Mouse (Mus musculus): ENCODE measurements around the gene Hsd17b11. TPM values are rescaled to one million over a fixed set of nuclear protein-coding genes. Genes with fewer than 3 reads are reported as not detected.

The Hsd17b11 gene
- polyA plus RNA-seq, 1 experiment from 2014 or later, result 1.3 TPM

DNA sequence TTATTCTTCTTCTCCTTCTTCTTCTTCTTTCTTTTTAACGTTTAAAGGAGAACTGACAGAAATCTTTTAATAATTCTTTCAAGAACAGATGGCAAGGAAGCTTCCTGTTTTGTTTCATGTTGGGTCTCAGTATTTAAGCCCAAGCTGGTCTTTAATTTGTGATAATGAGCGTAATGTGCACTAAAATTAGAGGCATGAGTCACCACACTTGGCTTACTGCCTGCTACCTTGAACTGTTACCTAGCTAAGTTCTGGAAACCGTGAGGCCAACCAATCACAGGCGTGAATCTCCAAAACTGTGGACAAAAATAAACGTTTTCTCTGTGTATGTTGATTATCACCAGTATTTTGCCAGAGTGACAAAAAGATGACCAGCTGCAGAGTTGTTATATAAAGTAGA, 23.0 kb downstream of the Hsd17b11 start:
- Histone ChIP-seq H3K4me1 (peaks cover 13% of the 10 kb centered on the region), H3K4me3 (no peak overlapping the region), H3K27me3 (ENCODE audit: low read depth, poor library complexity, severe bottlenecking) (peaks cover 13% of the 10 kb centered on the region; the same call in 1 of the 2 replicates), H3K36me3 (no peaks in the 10 kb centered on the region), H3K27ac (replicated peaks) (no peak overlapping the region), H3K9me3 (replicated peaks) (no peaks in the 10 kb centered on the region)
- no peak for DNase-seq (ENCODE audit: low spot score)
- 79% methylated on average over 5 of the region's 5 CpGs for WGBS

DNA sequence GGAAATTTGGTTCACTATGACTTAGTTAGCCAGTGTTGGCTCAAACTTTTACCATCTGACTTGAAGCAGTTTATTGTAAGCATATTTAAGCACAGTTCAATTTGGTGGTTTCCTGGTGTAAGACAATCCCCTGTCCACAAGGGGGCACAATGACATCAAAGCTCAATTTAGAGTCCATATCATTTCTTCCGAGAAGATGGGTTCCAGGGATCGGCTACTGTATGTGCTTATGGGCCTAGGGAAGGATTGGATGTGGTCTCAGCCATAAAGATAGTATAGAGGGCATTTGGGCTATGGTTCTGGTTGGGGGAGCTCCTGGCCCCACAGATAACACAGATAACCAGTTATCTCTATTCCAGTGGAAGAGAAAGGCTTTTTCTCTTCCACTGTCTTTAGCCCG, 26.5 kb downstream of the Hsd17b11 start:
- Histone ChIP-seq H3K4me3 (no peak overlapping the region), H3K36me3 (no peaks in the 10 kb centered on the region), H3K27me3 (ENCODE audit: low read depth, poor library complexity, severe bottlenecking) (no peaks in the 10 kb centered on the region), H3K27ac (replicated peaks) (no peak overlapping the region), H3K4me1 (no peaks in the 10 kb centered on the region), H3K9me3 (replicated peaks) (no peaks in the 10 kb centered on the region)
- 76% methylated on average over 3 of the region's 3 CpGs for WGBS
- DNase-seq (ENCODE audit: low spot score), result peak; percentile 20

DNA sequence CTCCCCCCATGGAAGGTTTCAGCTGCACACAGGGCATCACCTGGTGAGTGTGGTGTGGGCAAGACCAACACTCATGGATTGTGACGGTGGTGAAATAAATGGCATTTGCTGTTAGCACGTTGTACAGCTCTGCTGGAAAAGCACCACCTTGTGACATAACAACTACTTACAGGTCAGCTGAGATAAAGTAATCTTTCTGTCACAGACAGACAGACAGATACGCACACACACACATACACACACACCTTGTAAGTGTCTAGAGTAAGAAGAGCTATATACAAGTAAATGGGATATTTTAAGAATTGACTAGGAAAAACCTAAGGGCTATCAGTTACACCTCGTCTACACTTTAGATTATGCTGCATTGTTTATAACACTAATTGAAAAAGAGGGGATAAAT, 27.1 kb downstream of the Hsd17b11 start:
- H3K4me3 ChIP-seq, result no peak overlapping the region
- H3K36me3 ChIP-seq, result no peaks in the 10 kb centered on the region
- 88% methylated on average over 4 of the region's 4 CpGs for WGBS
- H3K27ac ChIP-seq (replicated peaks), result no peak overlapping the region
- no peak for DNase-seq (ENCODE audit: low spot score)
- no peaks in the 10 kb centered on the region for H3K27me3 ChIP-seq (ENCODE audit: low read depth, poor library complexity, severe bottlenecking)
- no peaks in the 10 kb centered on the region for H3K9me3 ChIP-seq (replicated peaks)
- H3K4me1 ChIP-seq, result no peaks in the 10 kb centered on the region

DNA sequence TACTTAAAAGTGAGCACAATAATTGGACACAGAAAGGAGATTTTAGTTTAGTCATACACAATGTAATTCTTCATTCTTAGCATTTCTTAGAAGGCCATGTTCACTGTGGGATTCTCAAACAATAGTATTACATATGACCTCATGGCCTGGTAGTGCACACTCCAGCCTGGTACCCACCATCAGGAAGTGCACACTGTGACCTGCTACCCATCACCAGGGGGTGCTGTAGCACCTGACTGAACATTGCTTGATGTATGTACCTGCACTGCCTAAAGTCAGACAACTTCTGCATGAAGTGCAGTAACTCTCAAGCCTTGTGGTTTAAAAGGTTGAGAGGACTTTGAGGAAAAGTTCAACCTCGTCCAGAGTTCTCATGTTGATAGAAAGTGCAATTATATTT, 28.1 kb downstream of the Hsd17b11 start:
- H3K36me3 ChIP-seq, result no peaks in the 10 kb centered on the region
- no peak overlapping the region for H3K4me3 ChIP-seq
- H3K27me3 ChIP-seq (ENCODE audit: low read depth, poor library complexity, severe bottlenecking), result no peaks in the 10 kb centered on the region
- no peaks in the 10 kb centered on the region for H3K4me1 ChIP-seq
- DNase-seq (ENCODE audit: low spot score), result no peak
- 82% methylated on average over 1 of the region's 1 CpGs for WGBS
- no peaks in the 10 kb centered on the region for H3K9me3 ChIP-seq (replicated peaks)
- no peak overlapping the region for H3K27ac ChIP-seq (replicated peaks)

DNA sequence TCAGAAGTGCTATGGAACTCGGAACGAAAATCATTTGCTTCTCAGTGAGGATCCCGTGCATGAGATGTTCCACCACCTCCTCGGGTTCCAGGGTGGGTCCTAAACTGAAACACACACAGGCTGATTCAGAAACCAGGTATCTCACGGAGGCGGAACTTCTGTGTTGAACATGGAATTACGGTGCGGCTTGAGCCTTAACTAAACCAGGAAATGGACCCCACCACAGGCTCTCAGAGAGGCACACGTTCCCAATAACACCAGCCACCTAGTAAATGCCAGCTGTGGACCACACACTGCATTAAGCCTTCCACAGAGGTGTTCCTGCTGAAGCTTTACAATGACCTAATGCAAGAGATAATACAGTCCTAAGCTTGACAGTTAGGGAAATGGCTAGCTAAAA, 28.9 kb downstream of the Hsd17b11 start:
- Histone ChIP-seq H3K36me3 (no peaks in the 10 kb centered on the region), H3K4me1 (no peaks in the 10 kb centered on the region), H3K27ac (replicated peaks) (no peak overlapping the region), H3K27me3 (ENCODE audit: low read depth, poor library complexity, severe bottlenecking) (no peaks in the 10 kb centered on the region), H3K9me3 (replicated peaks) (no peaks in the 10 kb centered on the region), H3K4me3 (no peak overlapping the region)
- no peak for DNase-seq (ENCODE audit: low spot score)
- 92% methylated on average over 9 of the region's 9 CpGs for WGBS

DNA sequence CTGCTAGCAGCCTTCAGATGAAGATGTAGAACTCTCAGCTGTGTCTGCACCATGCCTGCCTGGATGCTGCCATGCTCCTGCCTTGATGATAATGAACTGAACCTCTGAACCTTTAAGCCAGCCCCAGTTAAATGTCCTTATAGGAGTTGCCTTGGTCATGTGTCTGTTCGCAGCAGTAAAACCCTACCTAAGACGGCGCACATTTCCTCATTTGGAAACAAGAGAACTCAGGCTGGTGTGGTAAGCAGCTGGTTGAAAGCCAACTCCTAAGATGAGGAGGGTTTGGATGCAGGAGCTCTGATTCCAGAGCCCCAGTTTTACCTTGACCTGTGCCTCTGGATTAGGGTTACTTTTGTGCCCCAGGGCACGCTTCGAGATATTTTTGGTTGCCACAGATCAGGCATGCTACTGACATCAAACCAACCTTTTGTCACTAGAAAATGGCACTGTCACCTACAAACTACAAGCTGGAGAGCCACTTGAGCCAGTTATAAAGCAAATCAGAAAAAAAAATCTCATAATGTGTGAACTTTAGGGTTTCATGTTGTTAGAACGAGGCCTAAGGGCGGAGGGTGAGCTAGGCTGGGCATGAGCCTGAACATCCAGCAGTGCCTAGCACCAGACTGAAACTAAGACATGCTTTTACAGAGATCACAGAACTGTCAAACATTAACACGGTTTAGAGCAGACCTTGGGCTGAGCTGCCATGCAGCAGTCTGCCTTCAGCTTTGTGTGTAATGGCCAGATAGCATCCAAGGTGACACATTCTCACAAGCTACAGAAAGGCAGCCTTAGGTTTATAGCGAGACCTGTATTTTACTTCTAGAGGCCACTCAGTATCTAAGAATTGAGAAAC, 40.8 kb downstream of the Hsd17b11 start:
- Histone ChIP-seq H3K4me1 (no peaks in the 10 kb centered on the region), H3K27me3 (ENCODE audit: low read depth, poor library complexity, severe bottlenecking) (no peaks in the 10 kb centered on the region), H3K4me3 (no peak overlapping the region), H3K27ac (replicated peaks) (no peak overlapping the region), H3K9me3 (replicated peaks) (no peaks in the 10 kb centered on the region), H3K36me3 (no peaks in the 10 kb centered on the region)
- no peak for DNase-seq (ENCODE audit: low spot score)
- WGBS, result 89% methylated on average over 9 of the region's 9 CpGs

DNA sequence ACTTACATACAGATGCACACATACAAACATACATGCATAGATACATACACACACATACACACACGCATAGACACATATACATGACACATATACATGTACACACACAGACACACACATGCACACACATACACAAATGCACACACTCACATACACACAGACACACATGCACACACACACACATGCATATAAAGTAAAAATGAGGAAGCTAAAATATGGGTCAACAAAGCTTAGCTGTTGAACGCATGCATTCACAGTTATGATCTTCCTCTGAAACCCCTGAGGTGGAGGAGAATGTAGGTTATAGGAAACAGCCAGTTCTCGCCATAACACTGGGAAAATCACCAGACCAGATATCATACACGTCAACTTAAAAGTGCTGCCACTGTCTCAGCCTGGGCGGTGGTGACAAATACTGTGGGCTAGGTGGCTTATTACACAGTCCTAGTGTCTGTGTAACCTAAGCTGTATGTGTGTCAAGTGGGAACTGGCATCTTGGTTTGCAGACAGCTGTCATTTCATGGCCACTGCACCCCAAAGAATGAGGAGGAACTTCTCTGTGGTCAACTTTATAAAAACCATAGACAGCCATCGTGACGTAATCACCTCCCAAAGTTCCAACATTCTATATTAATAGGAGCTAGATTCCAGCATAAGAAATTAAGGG, 43.7 kb downstream of the Hsd17b11 start:
- Histone ChIP-seq H3K36me3 (no peaks in the 10 kb centered on the region), H3K27ac (replicated peaks) (no peak overlapping the region), H3K9me3 (replicated peaks) (no peaks in the 10 kb centered on the region), H3K4me1 (no peaks in the 10 kb centered on the region), H3K27me3 (ENCODE audit: low read depth, poor library complexity, severe bottlenecking) (no peaks in the 10 kb centered on the region), H3K4me3 (no peak overlapping the region)
- no peak for DNase-seq (ENCODE audit: low spot score)
- WGBS, result 92% methylated on average over 7 of the region's 7 CpGs

DNA sequence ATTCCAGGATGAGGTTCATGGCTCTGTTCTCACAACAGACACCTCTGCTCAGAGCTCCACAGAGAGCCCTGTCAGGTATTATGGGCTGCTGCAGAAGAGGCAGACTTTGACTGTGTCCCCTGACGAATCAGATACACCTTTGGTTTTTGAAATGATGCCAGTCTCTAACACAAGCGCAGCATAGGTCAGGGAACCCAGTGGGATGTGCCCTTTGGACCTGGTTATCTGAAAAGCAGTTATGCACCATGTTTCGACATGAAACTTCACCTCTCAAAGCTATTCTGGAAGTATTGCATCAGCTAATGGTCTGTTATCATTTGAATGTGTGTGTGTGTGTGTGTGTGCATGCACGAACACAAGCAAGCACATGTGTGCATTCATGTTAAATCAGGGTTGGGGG, 44.4 kb downstream of the Hsd17b11 start, which contains the start of gene Hsd17b13:
Gene Hsd17b13, minus strand, starts transcription at position 114 of the 400 bp plus-strand sequence.
- Histone ChIP-seq H3K4me3 (no peak within 1 kb of the TSS), H3K27ac (replicated peaks) (no peak within 1 kb of the TSS)
- 81% methylated on average over 4 of the region's 4 CpGs for WGBS

DNA sequence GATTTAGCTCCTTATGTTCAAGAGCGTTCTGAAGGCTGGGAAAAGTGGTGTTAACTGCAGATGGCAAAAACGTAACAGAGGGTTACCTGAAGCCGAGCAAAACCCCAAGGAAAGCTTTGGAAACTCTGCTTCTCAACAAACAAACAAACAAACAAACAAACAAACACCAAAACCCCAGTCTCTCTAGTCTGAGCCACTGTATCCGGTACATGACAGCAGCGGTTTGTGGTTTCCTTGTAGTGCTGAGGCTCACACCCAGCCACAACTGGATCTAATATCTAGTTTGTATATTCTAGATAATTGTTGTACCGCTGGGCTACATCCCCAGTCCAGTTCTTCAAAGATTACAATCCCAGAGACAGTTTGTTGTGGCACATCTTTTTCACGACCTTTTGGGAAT, 46.0 kb downstream of the Hsd17b11 start:
- no peaks in the 10 kb centered on the region for H3K36me3 ChIP-seq
- no peaks in the 10 kb centered on the region for H3K4me1 ChIP-seq
- 91% methylated on average over 7 of the region's 7 CpGs for WGBS

More for the DNA sequence above, 44.4 kb downstream of the Hsd17b11 start, which contains the start of gene Hsd17b13:
- Histone ChIP-seq H3K36me3 (no peaks in the 10 kb centered on the region), H3K4me1 (no peaks in the 10 kb centered on the region), H3K9me3 (replicated peaks) (no peaks in the 10 kb centered on the region), H3K27me3 (ENCODE audit: low read depth, poor library complexity, severe bottlenecking) (no peaks in the 10 kb centered on the region)
- DNase-seq (ENCODE audit: low spot score), result no peak

DNA sequence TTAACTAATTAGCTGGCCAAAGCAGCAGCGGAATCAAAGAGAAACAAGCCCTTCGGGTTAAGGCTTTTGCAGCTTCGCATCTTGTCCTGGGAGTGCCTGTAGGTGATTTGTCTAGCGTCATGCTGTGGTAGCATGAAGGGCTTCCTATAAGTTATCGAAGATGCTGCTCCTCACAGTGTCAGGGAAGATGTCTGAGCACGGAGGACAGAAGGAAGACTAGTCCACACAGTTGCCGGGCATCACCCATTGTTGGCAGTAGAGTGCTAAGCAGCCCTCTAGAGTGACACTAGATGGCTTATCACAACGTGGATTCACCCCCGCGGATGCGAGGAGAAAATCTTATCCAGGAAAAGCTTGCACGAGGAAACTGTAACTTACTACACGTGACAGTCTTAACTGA, 48.9 kb downstream of the Hsd17b11 start:
- WGBS, result 82% methylated on average over 13 of the region's 13 CpGs
- Histone ChIP-seq H3K27ac (replicated peaks) (no peak overlapping the region), H3K4me3 (no peak overlapping the region), H3K36me3 (no peaks in the 10 kb centered on the region), H3K4me1 (no peaks in the 10 kb centered on the region), H3K27me3 (ENCODE audit: low read depth, poor library complexity, severe bottlenecking) (no peaks in the 10 kb centered on the region), H3K9me3 (replicated peaks) (no peaks in the 10 kb centered on the region)
- no peak for DNase-seq (ENCODE audit: low spot score)

More for the DNA sequence above, 46.0 kb downstream of the Hsd17b11 start:
- H3K27me3 ChIP-seq (ENCODE audit: low read depth, poor library complexity, severe bottlenecking), result no peaks in the 10 kb centered on the region
- H3K4me3 ChIP-seq, result no peak overlapping the region
- no peak overlapping the region for H3K27ac ChIP-seq (replicated peaks)
- no peak for DNase-seq (ENCODE audit: low spot score)
- no peaks in the 10 kb centered on the region for H3K9me3 ChIP-seq (replicated peaks)

DNA sequence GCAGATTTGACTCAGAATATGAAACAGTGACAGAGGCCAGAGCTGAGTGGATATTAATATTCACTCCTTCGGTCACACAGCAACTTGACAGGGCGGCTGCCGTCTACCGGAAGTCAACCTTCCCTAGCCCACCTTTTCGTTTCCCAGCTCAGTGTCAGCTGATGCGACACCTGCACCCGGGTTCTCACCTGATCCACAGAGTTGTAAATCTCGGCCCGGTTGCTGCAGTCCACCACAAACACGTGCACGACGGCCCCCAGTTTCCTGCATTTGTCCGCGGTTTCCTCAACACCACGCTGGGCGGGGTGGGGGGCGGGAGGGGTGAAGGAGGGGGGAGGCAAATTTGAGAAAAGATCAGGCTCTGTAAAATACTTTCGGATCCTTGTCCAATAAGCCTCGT, 49.3 kb downstream of the Hsd17b11 start:
- no peaks in the 10 kb centered on the region for H3K27me3 ChIP-seq (ENCODE audit: low read depth, poor library complexity, severe bottlenecking)
- H3K4me1 ChIP-seq, result no peaks in the 10 kb centered on the region
- no peak overlapping the region for H3K4me3 ChIP-seq
- no peaks in the 10 kb centered on the region for H3K9me3 ChIP-seq (replicated peaks)
- 78% methylated on average over 19 of the region's 19 CpGs for WGBS
- H3K36me3 ChIP-seq, result no peaks in the 10 kb centered on the region
- no peak overlapping the region for H3K27ac ChIP-seq (replicated peaks)
- DNase-seq (ENCODE audit: low spot score), result no peak

DNA sequence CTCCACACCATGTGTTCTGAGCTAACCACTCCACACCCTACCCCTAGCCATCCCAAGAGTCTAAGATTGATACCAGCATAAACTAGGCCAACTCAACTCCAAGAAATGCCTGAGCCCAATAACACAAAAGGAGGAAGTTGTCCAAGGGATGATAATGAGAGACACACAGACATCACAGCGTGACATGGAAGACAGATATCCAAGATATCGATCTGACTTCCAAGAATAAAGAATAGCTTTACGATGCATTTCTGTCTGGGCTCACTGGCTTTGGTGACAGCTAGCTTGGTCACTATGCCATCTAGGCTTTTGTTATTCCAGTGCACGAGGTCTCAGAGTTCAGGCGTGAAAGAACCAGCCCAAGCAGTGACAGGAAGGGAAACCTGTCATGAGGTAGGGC, 50.7 kb downstream of the Hsd17b11 start:
- Histone ChIP-seq H3K4me3 (no peak overlapping the region), H3K27me3 (ENCODE audit: low read depth, poor library complexity, severe bottlenecking) (no peaks in the 10 kb centered on the region), H3K4me1 (no peaks in the 10 kb centered on the region), H3K9me3 (replicated peaks) (no peaks in the 10 kb centered on the region), H3K27ac (replicated peaks) (no peak overlapping the region), H3K36me3 (no peaks in the 10 kb centered on the region)
- WGBS, result 79% methylated on average over 5 of the region's 5 CpGs
- DNase-seq (ENCODE audit: low spot score), result no peak

DNA sequence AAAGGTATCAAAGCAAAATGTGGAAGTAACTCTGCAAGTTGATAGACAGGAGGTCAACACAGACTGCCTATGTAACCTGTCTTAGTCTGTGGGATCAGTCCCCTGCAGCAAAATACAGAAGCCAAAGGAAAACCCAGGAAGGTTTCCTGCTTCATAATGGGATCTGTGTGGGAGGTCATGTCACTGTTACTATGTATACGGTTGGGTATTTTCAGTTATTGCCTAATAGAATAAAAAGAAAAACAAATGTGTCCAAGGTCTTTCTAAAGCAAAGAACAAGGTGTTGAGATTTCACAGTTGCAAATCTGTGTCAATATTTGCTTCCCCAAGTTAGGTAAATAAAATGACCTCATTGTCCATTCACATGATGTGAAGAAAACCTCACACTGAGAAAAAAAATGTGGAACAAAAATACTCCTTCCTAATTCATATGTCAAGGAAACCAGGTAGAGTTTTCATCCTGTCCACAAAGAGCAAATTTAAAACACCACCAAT, 58.7 kb downstream of the Hsd17b11 start:
- H3K36me3 ChIP-seq, result no peaks in the 10 kb centered on the region
- no peaks in the 10 kb centered on the region for H3K9me3 ChIP-seq (replicated peaks)
- 79% methylated on average over 1 of the region's 1 CpGs for WGBS
- H3K4me3 ChIP-seq, result no peak overlapping the region
- no peaks in the 10 kb centered on the region for H3K27me3 ChIP-seq (ENCODE audit: low read depth, poor library complexity, severe bottlenecking)
- no peaks in the 10 kb centered on the region for H3K4me1 ChIP-seq
- DNase-seq (ENCODE audit: low spot score), result no peak
- no peak overlapping the region for H3K27ac ChIP-seq (replicated peaks)

All from midbrain, embryonic 10.5 days (tissue).